Mouse (Mus musculus) kidney, adult 2 months (tissue): ENCODE data around the gene Cdk5r2.

ENCODE experiments used
- CTCF ChIP-seq: fragments of 200-500 bp; conservative IDR thresholded peaks from 2 replicates; pipeline ENCODE4 v1.5.1; 2011; ENCODE audit warnings: low read depth, mild to moderate bottlenecking, control low read depth, low read length, moderate library complexity, mixed read lengths; ENCODE audit not compliant: insufficient read depth, insufficient read length
- POLR2A ChIP-seq: fragments of 200-500 bp; IDR thresholded peaks from one replicate; pipeline ENCODE4 v1.6.1; 2011; ENCODE audit warnings: low read depth, low read length, control low read depth

GRCm38 (mm10) chr1:74833255-74833654, 21.5 kb upstream of the Cdk5r2 start:
- TF ChIP-seq CTCF (no peak), POLR2A (no peak)
